Mouse (Mus musculus) E14TG2a.4 (cell line): ENCODE measurements around the gene Lpar1.
"Not testable (repeated sequence)": the region's sequence is repeated elsewhere in the genome, so short reads cannot be mapped to it uniquely, and the experiment has no call there.

Source experiments
- H3K27me3 ChIP-seq: 2 replicates; pipeline ENCODE4 v1.6.1; 2014; ENCODE audit warnings: low read length, control low read depth; ENCODE audit not compliant: insufficient read depth
- H3K36me3 ChIP-seq: 2 replicates; pipeline ENCODE4 v1.6.1; 2014; ENCODE audit warnings: low read length, control low read depth; ENCODE audit not compliant: insufficient read depth
- H3K4me1 ChIP-seq: replicated peaks from 2 replicates; pipeline ENCODE4 v1.6.1; 2014; ENCODE audit warnings: low read depth, low read length, control low read depth
- H3K4me3 ChIP-seq: replicated peaks from 2 replicates; pipeline ENCODE4 v1.5.1; 2014; ENCODE audit warnings: mild to moderate bottlenecking, low read length
- H3K9me3 ChIP-seq: 2 replicates; pipeline ENCODE4 v1.6.1; 2014; ENCODE audit warnings: low read length, control low read depth
- CTCF ChIP-seq: conservative IDR thresholded peaks from 2 replicates; pipeline ENCODE4 v1.5.1; 2014; ENCODE audit warnings: low read length
- NANOG ChIP-seq: IDR thresholded peaks from 2 replicates; pipeline ENCODE4 v1.6.1; 2014; ENCODE audit warnings: borderline replicate concordance, low read length, mixed read lengths
- POU5F1 ChIP-seq: IDR thresholded peaks from 2 replicates; pipeline ENCODE4 v1.6.1; 2014; ENCODE audit warnings: low read length, borderline replicate concordance

Lpar1 gene

GRCm38 (mm10) chr4:58551820-58552219, 1.9 kb downstream of the Lpar1 start:
- no peaks in the 10 kb centered on the region for H3K36me3 ChIP-seq
- H3K27me3 ChIP-seq, result peaks cover 19% of the 10 kb centered on the region
- peaks cover 42% of the 10 kb centered on the region for H3K4me1 ChIP-seq
- no peak overlapping the region for H3K4me3 ChIP-seq
- TF ChIP-seq CTCF (peak; percentile 99), POU5F1 (no peak)
- no peaks in the 10 kb centered on the region for H3K9me3 ChIP-seq

GRCm38 (mm10) chr4:58547725-58548124, 6.0 kb downstream of the Lpar1 start:
- TF ChIP-seq POU5F1 (no peak), CTCF (no peak), NANOG (no peak)
- Histone ChIP-seq H3K4me1 (peaks cover 65% of the 10 kb centered on the region), H3K4me3 (0 out of 2 replicates have a peak overlapping the region, but pooled peaks have one; percentile 13), H3K36me3 (no peaks in the 10 kb centered on the region; the same call in none of the 2 replicates), H3K27me3 (peaks cover 27% of the 10 kb centered on the region), H3K9me3 (no peaks in the 10 kb centered on the region)

GRCm38 (mm10) chr4:58547273-58547565, 6.5 kb downstream of the Lpar1 start:
- H3K27me3 ChIP-seq, result peaks cover 22% of the 10 kb centered on the region
- H3K4me3 ChIP-seq, result no peak overlapping the region
- no peaks in the 10 kb centered on the region for H3K9me3 ChIP-seq
- TF ChIP-seq POU5F1, result no peak
- no peak for TF ChIP-seq NANOG
- TF ChIP-seq CTCF, result no peak
- no peaks in the 10 kb centered on the region; the same call in none of the 2 replicates for H3K36me3 ChIP-seq
- peaks cover 62% of the 10 kb centered on the region for H3K4me1 ChIP-seq

GRCm38 (mm10) chr4:58546441-58547272, 7.0 kb downstream of the Lpar1 start:
- H3K4me3 ChIP-seq, result no peak overlapping the region
- H3K27me3 ChIP-seq, result peaks cover 20% of the 10 kb centered on the region
- peaks cover 63% of the 10 kb centered on the region for H3K4me1 ChIP-seq
- no peaks in the 10 kb centered on the region for H3K9me3 ChIP-seq
- no peaks in the 10 kb centered on the region; the same call in none of the 2 replicates for H3K36me3 ChIP-seq
- TF ChIP-seq CTCF, result no peak
- TF ChIP-seq POU5F1, result no peak
- no peak for TF ChIP-seq NANOG

DNA sequence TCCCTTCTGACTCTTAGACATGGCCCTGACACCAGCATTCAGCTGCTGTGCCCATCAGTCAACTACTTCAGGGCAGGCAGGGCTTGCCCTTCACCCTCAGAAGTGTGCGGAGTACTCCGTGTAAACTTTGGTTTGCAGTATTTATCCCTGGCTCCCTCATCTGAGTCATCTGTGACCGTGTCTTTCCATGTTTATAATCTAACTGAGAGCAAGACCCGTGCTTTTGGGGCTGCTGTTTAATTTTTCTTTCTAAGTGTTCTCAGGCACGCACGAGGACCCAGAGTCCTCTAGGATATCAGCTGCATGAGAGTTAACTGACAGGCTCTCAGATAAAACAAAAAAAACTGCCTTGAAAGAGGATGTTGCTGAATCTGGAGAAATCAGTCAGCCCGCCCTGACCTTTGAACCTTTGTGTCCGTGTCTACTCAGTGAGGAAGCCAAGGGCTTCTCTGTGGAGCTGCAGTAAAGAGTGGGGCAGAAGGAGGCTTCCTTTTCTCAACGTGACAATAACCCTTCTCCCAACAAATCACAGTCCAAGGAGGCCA, 7.7 kb downstream of the Lpar1 start:
- peaks cover 62% of the 10 kb centered on the region for H3K4me1 ChIP-seq
- TF ChIP-seq NANOG (no peak), POU5F1 (no peak), CTCF (no peak)
- H3K4me3 ChIP-seq, result no peak overlapping the region
- no peaks in the 10 kb centered on the region for H3K9me3 ChIP-seq
- H3K27me3 ChIP-seq, result peaks cover 20% of the 10 kb centered on the region
- H3K36me3 ChIP-seq, result no peaks in the 10 kb centered on the region; the same call in none of the 2 replicates

DNA sequence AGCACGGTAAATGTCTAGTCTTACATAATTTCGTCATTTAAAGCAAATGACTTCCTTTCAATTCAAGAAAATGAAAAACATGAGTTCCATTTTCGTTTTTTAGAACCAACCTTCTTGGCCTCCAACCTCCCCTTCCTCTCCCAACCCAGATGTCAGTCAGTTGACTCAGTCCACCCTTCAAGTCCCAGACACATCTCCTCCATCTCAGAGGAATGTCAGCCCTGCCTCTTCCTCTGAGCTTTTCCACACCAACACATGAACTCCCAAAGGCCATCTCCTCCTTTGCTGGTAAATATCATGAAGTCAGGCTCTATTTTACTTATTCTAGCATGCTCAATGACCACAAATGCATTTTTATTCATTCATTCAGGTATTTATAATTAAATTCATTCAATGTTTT, 10.5 kb downstream of the Lpar1 start:
- no peak for TF ChIP-seq NANOG
- no peak for TF ChIP-seq CTCF
- no peak for TF ChIP-seq POU5F1
- H3K4me3 ChIP-seq, result no peak overlapping the region
- peaks cover 11% of the 10 kb centered on the region; the same call in 1 of the 2 replicates for H3K27me3 ChIP-seq
- H3K4me1 ChIP-seq, result peaks cover 64% of the 10 kb centered on the region
- H3K36me3 ChIP-seq, result no peaks in the 10 kb centered on the region; the same call in none of the 2 replicates
- no peaks in the 10 kb centered on the region for H3K9me3 ChIP-seq

- H3K36me3 ChIP-seq, H3K9me3 ChIP-seq, H3K4me3 ChIP-seq: not testable (repeated sequence)
- H3K27me3 ChIP-seq, result peaks cover 11% of the 10 kb centered on the region; the same call in 1 of the 2 replicates
- H3K4me1 ChIP-seq, result peaks cover 59% of the 10 kb centered on the region
- TF ChIP-seq NANOG (peak; percentile 81), POU5F1 (0 out of 2 replicates have a peak, but pooled peaks have one; percentile 15)
These were observed 11.0 kb downstream of the Lpar1 start for GRCm38 (mm10) chr4:58542656-58543055.

GRCm38 (mm10) chr4:58540841-58541240, 12.9 kb downstream of the Lpar1 start:
- TF ChIP-seq NANOG (no peak), POU5F1 (no peak), CTCF (no peak)
- Histone ChIP-seq H3K9me3 (peaks cover 2% of the 10 kb centered on the region; the same call in 1 of the 2 replicates), H3K36me3 (no peaks in the 10 kb centered on the region; the same call in none of the 2 replicates), H3K4me3 (no peak overlapping the region), H3K27me3 (peaks cover 13% of the 10 kb centered on the region; the same call in 1 of the 2 replicates), H3K4me1 (peaks cover 41% of the 10 kb centered on the region)

DNA sequence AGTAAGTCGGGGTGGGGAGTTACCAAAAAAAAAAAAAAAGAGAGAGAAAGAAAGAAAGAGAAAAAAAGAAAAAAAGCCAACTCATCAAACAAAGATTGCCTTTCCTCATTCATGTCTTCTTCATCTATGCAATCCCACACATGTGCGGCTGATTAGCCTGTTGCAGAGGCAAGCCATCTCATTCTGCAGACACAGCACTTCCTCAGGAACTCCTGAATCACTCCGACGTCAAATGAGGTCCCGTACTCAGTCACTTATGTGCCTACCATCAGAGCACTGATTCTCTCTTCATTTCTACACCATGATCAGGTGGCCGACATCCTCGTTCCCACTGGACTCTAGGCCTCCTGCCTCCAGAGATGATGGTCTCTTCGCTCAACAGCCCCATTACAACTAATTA, 13.3 kb downstream of the Lpar1 start:
- Histone ChIP-seq H3K9me3 (peaks cover 2% of the 10 kb centered on the region; the same call in 1 of the 2 replicates), H3K4me1 (peaks cover 37% of the 10 kb centered on the region), H3K4me3 (no peak overlapping the region), H3K36me3 (no peaks in the 10 kb centered on the region; the same call in none of the 2 replicates), H3K27me3 (peaks cover 9% of the 10 kb centered on the region; the same call in 1 of the 2 replicates)
- TF ChIP-seq CTCF (no peak), POU5F1 (no peak), NANOG (no peak)
